Mouse (Mus musculus): ENCODE results near the gene Cldn13.

GRCm38 (mm10) chr5:134961519-134961918, 46.2 kb upstream of the Cldn13 start:
- no peak for TF ChIP-seq EP300 (IDR thresholded peaks at IDR 0.05; ENCODE audit: insufficient read depth, low read depth, low read length)
- TF ChIP-seq CTCF (IDR thresholded peaks at IDR 0.05), result no peak
